Comparison of ENCODE assay signal across 19 mouse cellular contexts in genomic region chr9:106402607-106403375, GRCm38 (mm10). TPM values are rescaled to one million over a fixed set of nuclear protein-coding genes. Genes with fewer than 3 reads are reported as not detected.
DNase-seq lines count a peak whose midpoint lies in the region; ATAC-seq and TF ChIP-seq lines count a peak whose summit lies in the region.
"Had no signal": no experiment of that assay in that cellular context is flagged by ENCODE, and none has a peak within 500 bp of the region (broad histone marks: within the 10 kb centered on the region; RNA-seq: fewer than 3 reads in every experiment).

No protein-coding gene starts in this region.

- no peak overlapping the region for H3K9ac ChIP-seq in midbrain, embryonic 15.5 days
- H3K9ac ChIP-seq in liver, embryonic 14.5 days (replicated peaks) = no peak overlapping the region; the same call in 1 of the 2 replicates
- H3K9ac ChIP-seq: embryonic facial prominence, embryonic 12.5 days; forebrain, postnatal 0 days; lung, embryonic 15.5 days; midbrain, embryonic 13.5 days had no signal

- 91% methylated on average over 16 of the region's 16 CpGs for WGBS in midbrain, embryonic 10.5 days
- WGBS in midbrain, embryonic 15.5 days = 82% methylated on average over 16 of the region's 16 CpGs
- 70% methylated on average over 16 of the region's 16 CpGs for WGBS in liver, embryonic 14.5 days (ENCODE audit: insufficient replicate concordance)

- H3K4me2 ChIP-seq in midbrain, embryonic 15.5 days = no peak overlapping the region
- peak overlapping the region; percentile 31 for H3K4me2 ChIP-seq in liver, embryonic 14.5 days (ENCODE audit: low read depth)
- H3K4me2 ChIP-seq: embryonic facial prominence, embryonic 12.5 days; lung, embryonic 15.5 days; midbrain, embryonic 13.5 days had no signal

- no peak for TF ChIP-seq CTCF in liver, embryonic 14.5 days (IDR thresholded peaks at IDR 0.05; ENCODE audit: low read depth)

- no peaks in the 10 kb centered on the region for H3K9me3 ChIP-seq in midbrain, embryonic 10.5 days (replicated peaks)
- no peaks in the 10 kb centered on the region for H3K9me3 ChIP-seq in midbrain, embryonic 15.5 days
- no peaks in the 10 kb centered on the region for H3K9me3 ChIP-seq in liver, embryonic 14.5 days (ENCODE audit: control insufficient read depth, low read length)
- H3K9me3 ChIP-seq: embryonic facial prominence, embryonic 12.5 days; lung, embryonic 15.5 days; midbrain, embryonic 13.5 days had no signal

- H3K4me3 ChIP-seq in midbrain, embryonic 10.5 days = no peak overlapping the region
- H3K4me3 ChIP-seq in midbrain, embryonic 15.5 days = no peak overlapping the region
- H3K4me3 ChIP-seq in liver, embryonic 14.5 days (ENCODE audit: insufficient read depth in 1 of 2, low read depth in 2 of 2, low read length in 2 of 2) = no peak overlapping the region
- H3K4me3 ChIP-seq: embryonic facial prominence, embryonic 12.5 days; lung, embryonic 15.5 days; midbrain, embryonic 13.5 days had no signal

- H3K27ac ChIP-seq in midbrain, embryonic 10.5 days (replicated peaks) = 0 out of 2 replicates have a peak overlapping the region, but pooled peaks have one; percentile 9
- no peak overlapping the region for H3K27ac ChIP-seq in midbrain, embryonic 15.5 days
- peak overlapping the region; percentile 25; the same call in 1 of the 2 replicates for H3K27ac ChIP-seq in liver, embryonic 14.5 days
- H3K27ac ChIP-seq: embryonic facial prominence, embryonic 12.5 days; lung, embryonic 15.5 days; macrophage; midbrain, embryonic 13.5 days had no signal

- no peaks in the 10 kb centered on the region for H3K27me3 ChIP-seq in midbrain, embryonic 10.5 days (ENCODE audit: low read depth, poor library complexity, severe bottlenecking)
- H3K27me3 ChIP-seq in midbrain, embryonic 15.5 days (replicated peaks) = no peaks in the 10 kb centered on the region
- H3K27me3 ChIP-seq in liver, embryonic 14.5 days (ENCODE audit: control insufficient read depth, insufficient read depth, low read length) = no peaks in the 10 kb centered on the region
- H3K27me3 ChIP-seq: embryonic facial prominence, embryonic 12.5 days; lung, embryonic 15.5 days; midbrain, embryonic 13.5 days; Patski had no signal

- no peaks in the 10 kb centered on the region for H3K36me3 ChIP-seq in midbrain, embryonic 10.5 days
- no peaks in the 10 kb centered on the region for H3K36me3 ChIP-seq in midbrain, embryonic 15.5 days (replicated peaks)
- no peaks in the 10 kb centered on the region for H3K36me3 ChIP-seq in liver, embryonic 14.5 days (replicated peaks; ENCODE audit: control insufficient read depth, insufficient read depth, low read depth)
- H3K36me3 ChIP-seq: embryonic facial prominence, embryonic 12.5 days; lung, embryonic 15.5 days; midbrain, embryonic 13.5 days had no signal

- DNase-seq in layer of hippocampus, adult 18-20 months (ENCODE audit: low spot score in 2 of 2) = peak; percentile 54 to 75
- no peak for DNase-seq in layer of hippocampus, postnatal 36 days
- DNase-seq in midbrain, embryonic 10.5 days (ENCODE audit: low spot score) = no peak
- no peak for DNase-seq in liver, embryonic 14.5 days (ENCODE audit: low read depth in 3 of 3, low spot score in 3 of 3)
- DNase-seq in right cerebral cortex, postnatal 25 days = peak; percentile 68
- DNase-seq: adrenal gland, postnatal 25 days; cerebellum, adult 2 months; forebrain, postnatal 0 days; heart, postnatal 4 days; thymus, adult 18-20 months had no signal

- peaks cover 22% of the 10 kb centered on the region for H3K4me1 ChIP-seq in midbrain, embryonic 10.5 days
- H3K4me1 ChIP-seq in midbrain, embryonic 15.5 days = no peaks in the 10 kb centered on the region
- peaks cover 40 to 53% of the 10 kb centered on the region in 2 experiments for H3K4me1 ChIP-seq in liver, embryonic 14.5 days (replicated peaks; ENCODE audit: control insufficient read depth in 2 of 2, insufficient read depth in 2 of 2, low read length in 1 of 2)
- H3K4me1 ChIP-seq: midbrain, embryonic 13.5 days had no signal

- no peak for TF ChIP-seq EP300 in liver, embryonic 14.5 days (IDR thresholded peaks at IDR 0.05; ENCODE audit: low read depth)

- ATAC-seq in midbrain, embryonic 15.5 days (replicated peaks) = no peak
- ATAC-seq in liver, embryonic 14.5 days (ENCODE audit: insufficient read depth) = no peak
- no peak for ATAC-seq in CD4-positive, CD25-positive, alpha-beta regulatory T cell, adult 4 months
- ATAC-seq: forebrain, postnatal 0 days; hindbrain, embryonic 16.5 days; intestine, postnatal 0 days; midbrain, embryonic 13.5 days; Patski had no signal

RNA-seq across cellular contexts. Expression of gene Rpl29, which starts 26.5 kb away (rescaled TPM):
- total RNA-seq in layer of hippocampus, adult 18-20 months (2021) = 100 to 1,000 TPM; 274 to 289 TPM
- total RNA-seq in layer of hippocampus, postnatal 36 days (2021) = 100 to 1,000 TPM; 265 to 274 TPM
- 872 and 1,015 TPM in 2 replicates for polyA plus RNA-seq in midbrain, embryonic 10.5 days (2016; fragmentation: Nextera tagmentation; extraction: Ambion mirVana)
- 553 and 554 TPM in 2 replicates for polyA plus RNA-seq in midbrain, embryonic 15.5 days (2015; fragmentation: Nextera tagmentation; extraction: Ambion mirVana)
- 718 and 743 TPM in 2 replicates for polyA plus RNA-seq in liver, embryonic 14.5 days (2012; rRNA removed)
- polyA plus RNA-seq in liver, embryonic 14.5 days (2014; fragmentation: Nextera tagmentation; extraction: Ambion mirVana) = 713 and 720 TPM in 2 replicates
- polyA plus RNA-seq in CD4-positive, CD25-positive, alpha-beta regulatory T cell, adult 4 months (2017; shearing (Covaris generic)) = 1,000 to 10,000 TPM; 1,164 to 1,338 TPM

RNA-seq across cellular contexts. Expression of gene Dusp7, which starts 34.4 kb away (rescaled TPM):
- total RNA-seq in layer of hippocampus, adult 18-20 months (2021) = 10 to 100 TPM; 93.0 to 94.6 TPM
- total RNA-seq in layer of hippocampus, postnatal 36 days (2021) = 10 to 100 TPM; 86.0 to 88.6 TPM
- polyA plus RNA-seq in midbrain, embryonic 10.5 days (2016; fragmentation: Nextera tagmentation; extraction: Ambion mirVana) = 11.4 and 14.1 TPM in 2 replicates
- polyA plus RNA-seq in midbrain, embryonic 15.5 days (2015; fragmentation: Nextera tagmentation; extraction: Ambion mirVana) = 15.7 and 16.1 TPM in 2 replicates
- 8.2 and 10.0 TPM in 2 replicates for polyA plus RNA-seq in liver, embryonic 14.5 days (2012; rRNA removed)
- 4.4 and 4.5 TPM in 2 replicates for polyA plus RNA-seq in liver, embryonic 14.5 days (2014; fragmentation: Nextera tagmentation; extraction: Ambion mirVana)
- polyA plus RNA-seq in CD4-positive, CD25-positive, alpha-beta regulatory T cell, adult 4 months (2017; shearing (Covaris generic)) = 10 to 100 TPM; 16.2 to 21.1 TPM

RNA-seq across cellular contexts. Expression of gene Acy1, which starts 35.3 kb away (rescaled TPM):
- 10 to 100 TPM; 14.3 to 16.8 TPM for total RNA-seq in layer of hippocampus, adult 18-20 months (2021)
- total RNA-seq in layer of hippocampus, postnatal 36 days (2021) = 10 to 100 TPM; 11.3 to 15.5 TPM
- 39.3 and 42.6 TPM in 2 replicates for polyA plus RNA-seq in midbrain, embryonic 10.5 days (2016; fragmentation: Nextera tagmentation; extraction: Ambion mirVana)
- polyA plus RNA-seq in midbrain, embryonic 15.5 days (2015; fragmentation: Nextera tagmentation; extraction: Ambion mirVana) = 20.7 TPM in 2 replicates
- 13.6 and 19.5 TPM in 2 replicates for polyA plus RNA-seq in liver, embryonic 14.5 days (2012; rRNA removed)
- polyA plus RNA-seq in liver, embryonic 14.5 days (2014; fragmentation: Nextera tagmentation; extraction: Ambion mirVana) = 26.7 and 26.8 TPM in 2 replicates
- 10 to 100 TPM; 11.6 to 12.2 TPM for polyA plus RNA-seq in CD4-positive, CD25-positive, alpha-beta regulatory T cell, adult 4 months (2017; shearing (Covaris generic))

RNA-seq across cellular contexts. Expression of gene Abhd14b, which starts 44.5 kb away (rescaled TPM):
- 10 to 100 TPM; 11.6 to 12.2 TPM for total RNA-seq in layer of hippocampus, adult 18-20 months (2021)
- total RNA-seq in layer of hippocampus, postnatal 36 days (2021) = 10 to 100 TPM; 11.3 to 11.9 TPM
- polyA plus RNA-seq in midbrain, embryonic 10.5 days (2016; fragmentation: Nextera tagmentation; extraction: Ambion mirVana) = 5.2 TPM in 2 replicates
- polyA plus RNA-seq in midbrain, embryonic 15.5 days (2015; fragmentation: Nextera tagmentation; extraction: Ambion mirVana) = 8.9 and 11.0 TPM in 2 replicates
- polyA plus RNA-seq in liver, embryonic 14.5 days (2012; rRNA removed) = 17.3 and 23.7 TPM in 2 replicates
- polyA plus RNA-seq in liver, embryonic 14.5 days (2014; fragmentation: Nextera tagmentation; extraction: Ambion mirVana) = 24.9 and 25.2 TPM in 2 replicates
- 10 to 100 TPM; 19.4 to 21.2 TPM for polyA plus RNA-seq in CD4-positive, CD25-positive, alpha-beta regulatory T cell, adult 4 months (2017; shearing (Covaris generic))

RNA-seq across cellular contexts. Expression of gene Abhd14a, which starts 44.7 kb away (rescaled TPM):
- total RNA-seq in layer of hippocampus, adult 18-20 months (2021) = 10 to 100 TPM; 32.1 to 34.9 TPM
- total RNA-seq in layer of hippocampus, postnatal 36 days (2021) = 10 to 100 TPM; 38.5 to 41.0 TPM
- 37.7 TPM in 2 replicates for polyA plus RNA-seq in midbrain, embryonic 10.5 days (2016; fragmentation: Nextera tagmentation; extraction: Ambion mirVana)
- 71.2 and 71.3 TPM in 2 replicates for polyA plus RNA-seq in midbrain, embryonic 15.5 days (2015; fragmentation: Nextera tagmentation; extraction: Ambion mirVana)
- 14.4 and 16.4 TPM in 2 replicates for polyA plus RNA-seq in liver, embryonic 14.5 days (2012; rRNA removed)
- 14.3 and 16.3 TPM in 2 replicates for polyA plus RNA-seq in liver, embryonic 14.5 days (2014; fragmentation: Nextera tagmentation; extraction: Ambion mirVana)
- polyA plus RNA-seq in CD4-positive, CD25-positive, alpha-beta regulatory T cell, adult 4 months (2017; shearing (Covaris generic)) = 10 to 100 TPM; 10.5 to 24.2 TPM

Comparison
In these comparisons a context has a peak if more than half of its experiments do, and no peak if none do; other contexts are left out.
1. DNase-seq: peak in layer of hippocampus, adult 18-20 months (2 of 2) and right cerebral cortex, postnatal 25 days (single experiment); none in layer of hippocampus, postnatal 36 days (0 of 2), midbrain, embryonic 10.5 days (single experiment) and liver, embryonic 14.5 days (0 of 3).